Mouse (Mus musculus) thymus, adult 2 months (tissue): ENCODE data around the gene Flot2.

ENCODE experiments used
- CTCF ChIP-seq: fragments of 200-500 bp; IDR thresholded peaks from 2 replicates; pipeline ENCODE4 v1.5.1; 2012; ENCODE audit warnings: mild to moderate bottlenecking, control low read depth, low read length, moderate library complexity, borderline replicate concordance; ENCODE audit not compliant: control insufficient read depth, poor library complexity, insufficient read depth; ENCODE audit errors: extremely low read depth
- POLR2A ChIP-seq: fragments of 200-500 bp; IDR thresholded peaks from 2 replicates; pipeline ENCODE4 v1.6.1; 2012; ENCODE audit warnings: mild to moderate bottlenecking, low read length, control low read depth, moderate library complexity; ENCODE audit not compliant: control insufficient read depth, poor library complexity, insufficient read depth; ENCODE audit errors: extremely low read depth

GRCm38 (mm10) chr11:78053078-78053477 lies 15.3 kb downstream of the Flot2 start:
- TF ChIP-seq CTCF (no peak), POLR2A (no peak)
